Mouse (Mus musculus) hindbrain, embryonic 11.5 days (tissue): ENCODE data around the gene Cdc27. TPM values are rescaled to one million over a fixed set of nuclear protein-coding genes. Genes with fewer than 3 reads are reported as not detected.

ENCODE experiments used
- ATAC-seq: fragments of 200-750 bp; cut with Nextera tagmentation; 2 replicates; pipeline ENCODE4 v1.8.0; 2017; ENCODE audit warnings: mild to moderate bottlenecking, moderate TSS enrichment, moderate library complexity; ENCODE audit not compliant: low FRiP score
- DNase-seq: peaks from one replicate; pipeline ENCODE4 v3.0.0-alpha.2; 2015; ENCODE audit warnings: low spot score
- H3K27ac ChIP-seq: fragments of 300-500 bp; sonication (generic); 2 replicates; pipeline ENCODE4 v1.5.1; 2014; ENCODE audit warnings: mild to moderate bottlenecking, low read depth, low read length
- H3K27me3 ChIP-seq: fragments of 300-500 bp; sonication (generic); 2 replicates; pipeline ENCODE4 v1.6.1; 2014; ENCODE audit warnings: mild to moderate bottlenecking, low read length, moderate library complexity, mixed read lengths; ENCODE audit not compliant: control insufficient read depth, insufficient read depth
- H3K36me3 ChIP-seq: fragments of 300-500 bp; sonication (generic); 2 replicates; pipeline ENCODE4 v1.6.1; 2014; ENCODE audit warnings: mild to moderate bottlenecking, low read length, moderate library complexity, mixed read lengths; ENCODE audit not compliant: control insufficient read depth, insufficient read depth
- H3K4me1 ChIP-seq: fragments of 300-500 bp; sonication (generic); replicated peaks from 2 replicates; pipeline ENCODE4 v1.6.1; 2014; ENCODE audit warnings: low read length, mixed read lengths; ENCODE audit not compliant: control insufficient read depth, insufficient read depth
- H3K4me2 ChIP-seq: fragments of 300-500 bp; sonication (generic); replicated peaks from 2 replicates; pipeline ENCODE4 v1.6.1; 2014; ENCODE audit warnings: mild to moderate bottlenecking, low read depth, low read length
- H3K4me3 ChIP-seq: fragments of 300-500 bp; sonication (generic); 2 replicates; pipeline ENCODE4 v1.5.1; 2014; ENCODE audit warnings: low read depth, low read length
- H3K9ac ChIP-seq: fragments of 300-500 bp; sonication (generic); 2 replicates; pipeline ENCODE4 v1.6.1; 2014; ENCODE audit warnings: low read depth, low read length
- H3K9me3 ChIP-seq: fragments of 300-500 bp; sonication (generic); 2 replicates; pipeline ENCODE4 v1.6.1; 2016; ENCODE audit warnings: low read length; ENCODE audit not compliant: control insufficient read depth
- WGBS: fragments of 180-500 bp; shearing (Covaris S2); extraction: QIAGEN DNeasy Blood & Tissue Kit; methylation state at CpG from one replicate; pipeline ENCODE4 v1.1.7; 2014; 5-methylcytosine and 5-hydroxymethylcytosine counted together
- polyA plus RNA-seq: library from polyadenylated mRNA; unstranded; fragments of >200 nt; fragmentation: Nextera tagmentation; extraction: Ambion mirVana; gene quantifications from 2 replicates; pipeline ENCODE4 v1.2.1, GENCODE M21; 2014

The Cdc27 gene
- polyA plus RNA-seq, 1 experiment from 2014 or later, result 54.3 TPM

GRCm38 (mm10) chr11:104488292-104488691 lies 62.1 kb downstream of the Cdc27 start:
- Histone ChIP-seq H3K4me3 (no peak overlapping the region), H3K27ac (no peak overlapping the region), H3K9me3 (no peaks in the 10 kb centered on the region), H3K4me2 (no peak overlapping the region), H3K27me3 (no peaks in the 10 kb centered on the region), H3K36me3 (no peaks in the 10 kb centered on the region), H3K4me1 (no peaks in the 10 kb centered on the region), H3K9ac (no peak overlapping the region)
- no peak for ATAC-seq
- WGBS, result 83% methylated on average over 3 of the region's 3 CpGs
- DNase-seq, result no peak

DNA sequence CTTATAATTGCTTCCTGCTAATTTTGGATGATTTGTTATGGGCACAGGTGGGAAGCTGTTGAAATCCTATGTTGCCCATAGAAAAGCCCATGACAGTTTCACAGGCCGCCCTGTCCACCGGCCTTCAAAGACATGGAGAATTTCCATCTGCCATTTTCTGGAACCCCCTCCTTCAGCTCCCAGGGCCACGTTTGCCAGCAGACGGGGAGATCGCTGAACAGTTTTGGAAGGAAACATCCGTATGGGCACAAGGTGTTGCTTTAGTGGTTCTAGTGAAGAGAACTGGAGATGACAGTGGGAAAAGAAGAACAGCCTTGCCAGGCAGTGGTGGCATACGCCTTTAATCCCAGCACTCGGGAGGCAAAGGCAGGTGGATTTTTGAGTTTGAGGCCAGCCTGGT lies 68.4 kb downstream of the Cdc27 start:
- no peaks in the 10 kb centered on the region for H3K9me3 ChIP-seq
- no peak overlapping the region for H3K9ac ChIP-seq
- H3K27ac ChIP-seq, result no peak overlapping the region
- no peaks in the 10 kb centered on the region for H3K27me3 ChIP-seq
- H3K4me3 ChIP-seq, result no peak overlapping the region
- no peak overlapping the region for H3K4me2 ChIP-seq
- DNase-seq (no peak), ATAC-seq (no peak)
- 90% methylated on average over 8 of the region's 8 CpGs for WGBS
- H3K36me3 ChIP-seq, result no peaks in the 10 kb centered on the region
- H3K4me1 ChIP-seq, result no peaks in the 10 kb centered on the region

DNA sequence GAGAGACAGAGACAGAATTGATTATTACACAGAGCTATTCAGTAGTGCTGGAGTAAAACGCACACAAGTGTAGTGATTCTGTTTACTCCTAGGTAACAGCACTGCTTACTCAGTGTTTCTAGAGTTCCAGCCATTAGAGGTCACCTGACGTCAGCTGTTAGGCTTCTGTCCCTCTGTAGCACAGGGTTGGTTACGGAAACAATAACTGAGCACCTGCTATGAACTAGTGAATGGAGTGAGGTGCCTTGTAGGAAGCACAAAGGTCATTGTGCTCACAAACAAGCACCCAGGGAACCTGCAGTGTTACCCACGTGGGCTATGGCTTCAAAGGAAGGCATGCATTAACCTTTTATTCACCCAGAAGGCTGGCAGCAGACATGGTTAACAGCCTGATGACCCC lies 70.9 kb downstream of the Cdc27 start:
- no peak overlapping the region for H3K27ac ChIP-seq
- ATAC-seq (no peak), DNase-seq (no peak)
- 60% methylated on average over 4 of the region's 4 CpGs for WGBS
- no peak overlapping the region for H3K9ac ChIP-seq
- no peaks in the 10 kb centered on the region for H3K9me3 ChIP-seq
- no peak overlapping the region for H3K4me3 ChIP-seq
- no peak overlapping the region for H3K4me2 ChIP-seq
- H3K36me3 ChIP-seq, result no peaks in the 10 kb centered on the region
- H3K4me1 ChIP-seq, result no peaks in the 10 kb centered on the region
- no peaks in the 10 kb centered on the region for H3K27me3 ChIP-seq

- H3K36me3 ChIP-seq, result no peaks in the 10 kb centered on the region
- no peaks in the 10 kb centered on the region for H3K9me3 ChIP-seq
- H3K27ac ChIP-seq, result peak overlapping the region; percentile 71
- H3K9ac ChIP-seq, result peak overlapping the region; percentile 95
- ATAC-seq (peak; percentile 100), DNase-seq (peak; percentile 93)
- H3K4me3 ChIP-seq, result peak overlapping the region; percentile 98
- H3K4me2 ChIP-seq, result peak overlapping the region; percentile 71
- H3K27me3 ChIP-seq, result no peaks in the 10 kb centered on the region
- 3% methylated on average over 15 of the region's 19 CpGs for WGBS
- H3K4me1 ChIP-seq, result no peaks in the 10 kb centered on the region
These were observed 81.0 kb downstream of the Cdc27 start for GRCm38 (mm10) chr11:104469371-104469835.

DNA sequence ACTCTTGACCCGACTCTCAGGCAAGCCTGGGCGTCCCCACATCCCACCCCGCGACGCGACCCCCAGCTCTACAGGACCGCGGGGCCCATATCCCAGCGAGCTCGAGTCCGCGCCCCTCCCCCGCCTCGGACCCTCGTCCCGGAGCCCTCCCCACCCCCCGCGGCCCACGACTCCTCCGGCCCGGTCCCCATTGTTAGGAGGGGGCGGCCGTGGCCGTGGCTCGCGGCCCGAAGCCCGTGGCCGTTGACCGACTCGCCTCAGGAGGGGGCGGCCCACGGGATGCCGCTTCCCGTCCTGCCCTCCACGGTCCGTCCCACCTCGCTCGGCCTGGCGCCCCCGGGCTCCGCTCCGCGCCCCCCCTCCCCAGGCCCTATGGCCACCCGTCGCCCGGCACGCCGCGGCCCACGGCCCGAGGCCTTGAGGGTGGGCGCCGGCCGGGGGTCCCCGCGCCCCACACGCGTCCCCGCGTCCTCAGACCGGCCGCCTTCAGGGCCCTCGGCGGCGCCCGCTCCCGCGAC lies 81.6 kb downstream of the Cdc27 start, which contains the start of gene Kansl1:
Gene Kansl1 (minus strand): TSS at position 111 of the 518 bp plus-strand sequence.
- DNase-seq (peak; percentile 50), ATAC-seq (peak; percentile 81)
- H3K27ac ChIP-seq, result peak within 1 kb of the TSS; percentile 71
- H3K27me3 ChIP-seq, result no peaks in the 10 kb centered on the region
- H3K9ac ChIP-seq, result peak within 1 kb of the TSS; percentile 95
- peak within 1 kb of the TSS; percentile 71 for H3K4me2 ChIP-seq
- peak within 1 kb of the TSS; percentile 98 for H3K4me3 ChIP-seq
- H3K9me3 ChIP-seq, result no peaks in the 10 kb centered on the region
- WGBS, result under 1% methylated on average over 37 of the region's 69 CpGs
- no peaks in the 10 kb centered on the region for H3K4me1 ChIP-seq
- H3K36me3 ChIP-seq, result no peaks in the 10 kb centered on the region

GRCm38 (mm10) chr11:104467698-104468097 lies 82.7 kb downstream of the Cdc27 start:
- Histone ChIP-seq H3K4me1 (no peaks in the 10 kb centered on the region), H3K27ac (no peak overlapping the region), H3K36me3 (no peaks in the 10 kb centered on the region), H3K27me3 (no peaks in the 10 kb centered on the region), H3K9me3 (no peaks in the 10 kb centered on the region), H3K9ac (no peak overlapping the region), H3K4me3 (no peak overlapping the region), H3K4me2 (no peak overlapping the region)
- DNase-seq (no peak), ATAC-seq (no peak)
- 85% methylated on average over 5 of the region's 5 CpGs for WGBS

DNA sequence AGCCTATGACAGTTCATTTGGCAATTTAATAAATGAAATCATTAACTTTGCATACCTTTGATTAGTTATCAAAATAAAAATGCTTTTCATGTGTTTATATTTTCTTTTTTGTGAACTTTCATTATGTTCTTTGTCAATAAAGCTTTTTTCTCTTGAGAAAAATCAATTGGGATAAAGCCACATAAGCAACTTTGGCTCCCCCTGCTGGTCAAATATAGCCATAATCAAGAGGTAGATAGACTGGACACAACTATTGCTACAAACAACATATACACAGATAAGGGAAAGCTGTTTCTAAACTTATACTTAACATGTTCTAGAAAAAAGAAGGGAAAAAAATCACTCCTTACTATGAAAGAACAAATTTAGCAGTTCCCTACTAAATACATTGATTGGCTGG lies 88.9 kb downstream of the Cdc27 start:
- no peak overlapping the region for H3K4me3 ChIP-seq
- H3K27ac ChIP-seq, result no peak overlapping the region
- DNase-seq (peak; percentile 86), ATAC-seq (no peak)
- H3K9me3 ChIP-seq, result no peaks in the 10 kb centered on the region
- H3K36me3 ChIP-seq, result no peaks in the 10 kb centered on the region
- H3K4me2 ChIP-seq, result no peak overlapping the region
- no peaks in the 10 kb centered on the region for H3K4me1 ChIP-seq
- H3K27me3 ChIP-seq, result no peaks in the 10 kb centered on the region
- H3K9ac ChIP-seq, result no peak overlapping the region

DNA sequence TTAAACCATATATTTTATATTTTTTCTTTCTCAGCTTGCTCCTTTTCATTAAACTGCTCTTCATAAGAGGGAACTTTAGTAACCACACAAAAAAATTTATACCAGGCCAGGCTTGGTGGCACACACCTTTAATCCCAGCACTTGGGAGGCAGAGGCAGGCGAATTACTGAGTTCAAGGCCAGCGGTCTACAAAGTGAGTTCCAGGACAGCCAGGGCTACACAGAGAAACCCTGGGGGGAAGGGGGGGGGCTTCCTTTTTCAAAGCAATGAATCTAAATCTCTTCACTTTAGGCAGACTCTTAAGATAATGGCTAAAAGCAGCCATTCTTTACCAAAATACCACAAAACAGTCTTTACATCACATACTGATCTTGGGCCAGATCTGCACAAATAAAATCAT lies 90.7 kb downstream of the Cdc27 start:
- Histone ChIP-seq H3K36me3 (no peaks in the 10 kb centered on the region), H3K4me1 (no peaks in the 10 kb centered on the region), H3K9me3 (no peaks in the 10 kb centered on the region), H3K9ac (no peak overlapping the region), H3K27me3 (no peaks in the 10 kb centered on the region), H3K4me2 (no peak overlapping the region), H3K4me3 (no peak overlapping the region), H3K27ac (no peak overlapping the region)
- 92% methylated on average over 2 of the region's 2 CpGs for WGBS
- ATAC-seq, result no peak
- no peak for DNase-seq

- no peak overlapping the region for H3K27ac ChIP-seq
- DNase-seq (no peak), ATAC-seq (no peak)
- no peaks in the 10 kb centered on the region for H3K9me3 ChIP-seq
- no peaks in the 10 kb centered on the region for H3K4me1 ChIP-seq
- no peaks in the 10 kb centered on the region for H3K36me3 ChIP-seq
- WGBS, result 73% methylated on average over 2 of the region's 2 CpGs
- no peaks in the 10 kb centered on the region for H3K27me3 ChIP-seq
- H3K4me2 ChIP-seq, result no peak overlapping the region
- no peak overlapping the region for H3K4me3 ChIP-seq
- H3K9ac ChIP-seq, result no peak overlapping the region
These were observed 91.9 kb downstream of the Cdc27 start for GRCm38 (mm10) chr11:104458507-104458906.
